Mouse (Mus musculus) lung, postnatal 0 days (tissue): ENCODE results near the gene Trappc3.

Experiments used
- CTCF ChIP-seq: IDR thresholded peaks from 2 replicates; pipeline ENCODE4 v1.5.1; 2016; ENCODE audit warnings: antibody characterized with exemption, mild to moderate bottlenecking
- EP300 ChIP-seq: IDR thresholded peaks from 2 replicates; pipeline ENCODE4 v1.6.1; 2016; ENCODE audit warnings: antibody characterized with exemption, mild to moderate bottlenecking, control low read depth

DNA sequence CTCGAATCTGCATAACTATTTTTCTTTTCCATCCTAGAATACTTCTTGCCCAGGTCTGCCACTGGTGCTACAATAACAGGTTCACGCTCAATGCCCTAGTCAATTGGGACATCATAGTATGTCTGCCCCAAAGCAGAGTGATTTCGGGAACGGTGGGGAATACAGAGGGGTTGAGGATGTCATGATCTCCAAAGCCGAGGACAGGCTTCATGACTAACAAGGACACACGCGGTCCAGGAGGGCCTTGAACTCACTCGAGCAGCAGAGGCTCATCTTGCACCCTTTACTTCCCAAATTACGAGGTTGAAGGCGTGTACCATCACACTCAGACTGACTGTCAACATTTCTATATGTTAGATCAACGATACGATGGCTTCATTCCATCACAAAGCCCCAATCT lies 35.5 kb upstream of the Trappc3 start:
- no peak for TF ChIP-seq CTCF
- no peak for TF ChIP-seq EP300
